Mouse (Mus musculus) kidney, adult 9 months (tissue): ENCODE measurements at regions not wholly inside any gene's neighbourhood (a gene's known extent, or its start where the extent isn't known, plus 50 kb on each side); places are given as distances from the start of the nearest gene placed in this dataset.
A peak's percentile ranks its signal among the peaks of the same experiment; 100 is the strongest.

ENCODE experiments used
- DNase-seq: peaks from one replicate; pipeline ENCODE4 v3.0.0; 2022

GRCm38 (mm10) chr10:110654070-110654469, 91.2 kb upstream of the E2f7 start:
- DNase-seq = no peak

DNA sequence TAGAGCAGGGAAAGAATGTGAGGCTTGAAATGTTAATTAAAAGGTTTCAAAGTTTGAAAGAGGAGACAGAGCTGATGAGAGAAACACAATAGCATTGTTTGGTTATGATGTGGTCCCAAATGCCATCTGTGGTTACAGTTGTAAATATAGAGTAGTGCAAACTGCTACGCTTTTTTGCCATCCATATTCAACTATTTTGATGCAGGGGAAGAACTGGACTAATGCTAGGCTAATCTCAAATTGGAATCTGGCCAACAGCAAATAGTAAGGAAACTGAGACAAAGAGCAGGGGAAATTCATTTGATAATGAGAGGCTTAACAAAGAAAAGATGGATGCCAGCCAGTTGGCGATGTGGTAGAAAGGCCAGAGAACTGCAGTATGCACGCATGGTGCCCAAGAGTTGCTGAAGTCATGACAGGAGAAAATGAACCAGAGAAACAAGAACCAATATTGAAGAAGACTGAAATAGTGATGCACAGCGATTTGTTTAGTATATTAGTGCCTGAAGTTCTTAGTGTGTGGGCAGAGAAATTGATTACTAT, 87.0 kb upstream of the E2f7 start:
- DNase-seq = no peak

DNA sequence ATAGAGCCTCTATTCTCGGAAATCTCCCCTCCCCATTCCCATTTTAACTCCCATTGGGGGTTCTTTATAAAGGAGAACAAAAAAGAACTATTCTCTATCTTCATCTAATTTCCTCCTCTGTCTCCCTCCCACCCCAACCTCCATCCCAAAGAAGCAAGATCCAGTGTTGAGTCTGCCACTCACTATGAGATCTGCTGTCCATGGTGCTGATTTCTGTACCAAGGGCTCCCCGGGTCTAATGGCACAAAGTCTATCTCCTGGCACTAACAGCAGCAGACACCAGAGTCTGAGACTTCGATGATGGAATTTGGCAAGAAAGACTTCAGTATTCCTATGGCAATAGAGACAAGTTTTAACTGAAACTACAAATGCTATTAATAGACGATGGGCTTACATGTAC, 68.7 kb upstream of the E2f7 start:
- DNase-seq = peak; percentile 45
